In genomic region chr16:94570361-94571041, GRCm38 (mm10) we compare ENCODE assay signal across 8 mouse cellular contexts. TPM values are rescaled to one million over a fixed set of nuclear protein-coding genes. Genes with fewer than 3 reads are reported as not detected.
DNase-seq lines count a peak whose midpoint lies in the region; ATAC-seq and TF ChIP-seq lines count a peak whose summit lies in the region.

No protein-coding gene starts in this region.

- H3K9me3 ChIP-seq in intestine, postnatal 0 days (ENCODE audit: control insufficient read depth) = no peaks in the 10 kb centered on the region
- H3K9me3 ChIP-seq in limb, embryonic 13.5 days = no peaks in the 10 kb centered on the region
- no peaks in the 10 kb centered on the region for H3K9me3 ChIP-seq in midbrain, embryonic 12.5 days

- peaks cover 11% of the 10 kb centered on the region; the same call in 1 of the 2 replicates for H3K4me1 ChIP-seq in intestine, postnatal 0 days (replicated peaks; ENCODE audit: control insufficient read depth, insufficient read depth, low read length)
- H3K4me1 ChIP-seq in limb, embryonic 13.5 days = peaks cover 27% of the 10 kb centered on the region
- peaks cover 32% of the 10 kb centered on the region for H3K4me1 ChIP-seq in midbrain, embryonic 12.5 days

- H3K9ac ChIP-seq in intestine, postnatal 0 days (ENCODE audit: low read depth, low read length) = peak overlapping the region; percentile 99
- H3K9ac ChIP-seq in limb, embryonic 13.5 days = peak overlapping the region; percentile 100
- peak overlapping the region; percentile 100 for H3K9ac ChIP-seq in midbrain, embryonic 12.5 days (replicated peaks)

- ATAC-seq in granulocyte monocyte progenitor cell, adult 5-6 weeks (replicated peaks; ENCODE audit: poor library complexity, severe bottlenecking) = peak; percentile 18
- ATAC-seq in intestine, postnatal 0 days = peak; percentile 6; the same call in 1 of the 2 replicates
- no peak for ATAC-seq in limb, embryonic 13.5 days (ENCODE audit: low FRiP score, low read depth)
- ATAC-seq in midbrain, embryonic 12.5 days (ENCODE audit: low FRiP score, low read depth) = peak; percentile 6; the same call in 1 of the 2 replicates
- no peak for ATAC-seq in activated CD4-positive, CD25-positive, alpha-beta regulatory T cell, adult 4 months

- WGBS in intestine, postnatal 0 days = 0% methylated on average over 47 of the region's 88 CpGs
- WGBS in limb, embryonic 13.5 days = 1% methylated on average over 40 of the region's 88 CpGs
- 0% methylated on average over 67 of the region's 88 CpGs for WGBS in midbrain, embryonic 12.5 days

- peak overlapping the region; percentile 100 for H3K27ac ChIP-seq in intestine, postnatal 0 days (ENCODE audit: low read depth, low read length)
- peak overlapping the region; percentile 100 for H3K27ac ChIP-seq in limb, embryonic 13.5 days
- peak overlapping the region; percentile 100 for H3K27ac ChIP-seq in midbrain, embryonic 12.5 days (replicated peaks)

- H3K36me3 ChIP-seq in intestine, postnatal 0 days (ENCODE audit: control insufficient read depth, insufficient read depth) = no peaks in the 10 kb centered on the region
- H3K36me3 ChIP-seq in limb, embryonic 13.5 days = no peaks in the 10 kb centered on the region
- no peaks in the 10 kb centered on the region for H3K36me3 ChIP-seq in midbrain, embryonic 12.5 days

- H3K4me3 ChIP-seq in intestine, postnatal 0 days (ENCODE audit: low read depth, low read length) = peak overlapping the region; percentile 82
- H3K4me3 ChIP-seq in limb, embryonic 13.5 days = peak overlapping the region; percentile 100
- H3K4me3 ChIP-seq in midbrain, embryonic 12.5 days = peak overlapping the region; percentile 99

- H3K27me3 ChIP-seq in intestine, postnatal 0 days (replicated peaks; ENCODE audit: control insufficient read depth, insufficient read depth, low read length) = no peaks in the 10 kb centered on the region
- no peaks in the 10 kb centered on the region for H3K27me3 ChIP-seq in limb, embryonic 13.5 days
- 0 out of 2 replicates have a peak, but pooled peaks cover 6% of the 10 kb centered on the region for H3K27me3 ChIP-seq in midbrain, embryonic 12.5 days

- peak; percentile 75 for DNase-seq in adrenal gland, adult 8-10 months
- peak; percentile 66 for DNase-seq in embryo, embryonic 9.5 days (ENCODE audit: extremely low spot score)
- peak; percentile 59 for DNase-seq in spleen, adult 12 weeks (ENCODE audit: low spot score)

- H3K4me2 ChIP-seq in intestine, postnatal 0 days (replicated peaks; ENCODE audit: low read depth) = peak overlapping the region; percentile 74
- H3K4me2 ChIP-seq in limb, embryonic 13.5 days (replicated peaks) = peak overlapping the region; percentile 84
- peak overlapping the region; percentile 79 for H3K4me2 ChIP-seq in midbrain, embryonic 12.5 days (replicated peaks)

- TF ChIP-seq CTCF in intestine, postnatal 0 days (IDR thresholded peaks at IDR 0.05; ENCODE audit: low read depth) = no peak

RNA-seq across cellular contexts. Expression of gene Dyrk1a, which starts 0.7 kb away (rescaled TPM):
- total RNA-seq in adrenal gland, adult 8-10 months (2022) = 10 to 100 TPM; 62.2 to 78.6 (median 69.6) TPM
- total RNA-seq in granulocyte monocyte progenitor cell, adult 5-6 weeks (2014; fragmentation: Nextera tagmentation) = 35.6 and 60.1 TPM in 2 replicates
- total RNA-seq in granulocyte monocyte progenitor cell, adult 5-6 weeks (2017) = 61.1 and 64.9 TPM in 2 replicates
- 8.0 and 8.3 TPM in 2 replicates for polyA plus RNA-seq in intestine, postnatal 0 days (2015; fragmentation: Nextera tagmentation; extraction: Ambion mirVana)
- 10.3 and 11.5 TPM in 2 replicates for polyA plus RNA-seq in limb, embryonic 13.5 days (2015; fragmentation: Nextera tagmentation; extraction: Ambion mirVana)
- 9.5 and 10.0 TPM in 2 replicates for polyA plus RNA-seq in midbrain, embryonic 12.5 days (2016; fragmentation: Nextera tagmentation; extraction: Ambion mirVana)
- polyA plus RNA-seq in activated CD4-positive, CD25-positive, alpha-beta regulatory T cell, adult 4 months (2017; shearing (Covaris generic)) = 10 to 100 TPM; 19.2 to 25.6 TPM

RNA-seq across cellular contexts. Expression of gene Vps26c, which starts 43.9 kb away (rescaled TPM):
- 10 to 100 TPM; 54.3 to 68.1 (median 64.4) TPM for total RNA-seq in adrenal gland, adult 8-10 months (2022)
- total RNA-seq in granulocyte monocyte progenitor cell, adult 5-6 weeks (2014; fragmentation: Nextera tagmentation) = 19.9 and 25.3 TPM in 2 replicates
- 27.4 and 32.7 TPM in 2 replicates for total RNA-seq in granulocyte monocyte progenitor cell, adult 5-6 weeks (2017)
- 36.6 and 46.7 TPM in 2 replicates for polyA plus RNA-seq in intestine, postnatal 0 days (2015; fragmentation: Nextera tagmentation; extraction: Ambion mirVana)
- 55.2 and 60.2 TPM in 2 replicates for polyA plus RNA-seq in limb, embryonic 13.5 days (2015; fragmentation: Nextera tagmentation; extraction: Ambion mirVana)
- polyA plus RNA-seq in midbrain, embryonic 12.5 days (2016; fragmentation: Nextera tagmentation; extraction: Ambion mirVana) = 59.4 and 60.6 TPM in 2 replicates
- polyA plus RNA-seq in activated CD4-positive, CD25-positive, alpha-beta regulatory T cell, adult 4 months (2017; shearing (Covaris generic)) = 10 to 100 TPM; 78.2 to 81.7 TPM

Comparison
In these comparisons a context has a peak if more than half of its experiments do, and no peak if none do; other contexts are left out.
1. ATAC-seq: peak in granulocyte monocyte progenitor cell, adult 5-6 weeks (single experiment), intestine, postnatal 0 days (single experiment) and midbrain, embryonic 12.5 days (single experiment); none in limb, embryonic 13.5 days (single experiment) and activated CD4-positive, CD25-positive, alpha-beta regulatory T cell, adult 4 months (single experiment).
2. Peak in every context shown above with its lines, with median percentiles within 50 percentile points of each other: DNase-seq, H3K27ac ChIP-seq, H3K4me2 ChIP-seq, H3K4me3 ChIP-seq and H3K9ac ChIP-seq.